Mouse (Mus musculus): ENCODE results near the gene Cbx2. TPM values are rescaled to one million over a fixed set of nuclear protein-coding genes. Genes with fewer than 3 reads are reported as not detected.

The Cbx2 gene
- polyA plus RNA-seq, 1 experiment: 10.2 TPM

GRCm38 (mm10) chr11:119041325-119041716, 18.6 kb downstream of the Cbx2 start:
- H3K27me3 ChIP-seq (ENCODE audit: control insufficient read depth, insufficient read depth, insufficient read length): peaks cover 14% of the 10 kb centered on the region
- TF ChIP-seq MYOD1 (IDR thresholded peaks at IDR 0.05; ENCODE audit: control insufficient read depth in 1 of 3, insufficient read length in 2 of 3, low read depth in 2 of 3) (peak in 2 of 3 experiments; percentile 7 to 72), E2F4 (IDR thresholded peaks at IDR 0.05; ENCODE audit: insufficient read depth) (no peak), CEBPB (IDR thresholded peaks at IDR 0.05; ENCODE audit: insufficient read depth, poor library complexity, severe bottlenecking) (no peak), MAX (IDR thresholded peaks at IDR 0.05; ENCODE audit: low read depth) (no peak), MYOG (IDR thresholded peaks at IDR 0.05; ENCODE audit: control insufficient read depth in 1 of 3, insufficient read depth in 1 of 3, insufficient read length in 2 of 3, low read depth in 2 of 3) (peak in 1 of 3 experiments; percentile 33)

DNA sequence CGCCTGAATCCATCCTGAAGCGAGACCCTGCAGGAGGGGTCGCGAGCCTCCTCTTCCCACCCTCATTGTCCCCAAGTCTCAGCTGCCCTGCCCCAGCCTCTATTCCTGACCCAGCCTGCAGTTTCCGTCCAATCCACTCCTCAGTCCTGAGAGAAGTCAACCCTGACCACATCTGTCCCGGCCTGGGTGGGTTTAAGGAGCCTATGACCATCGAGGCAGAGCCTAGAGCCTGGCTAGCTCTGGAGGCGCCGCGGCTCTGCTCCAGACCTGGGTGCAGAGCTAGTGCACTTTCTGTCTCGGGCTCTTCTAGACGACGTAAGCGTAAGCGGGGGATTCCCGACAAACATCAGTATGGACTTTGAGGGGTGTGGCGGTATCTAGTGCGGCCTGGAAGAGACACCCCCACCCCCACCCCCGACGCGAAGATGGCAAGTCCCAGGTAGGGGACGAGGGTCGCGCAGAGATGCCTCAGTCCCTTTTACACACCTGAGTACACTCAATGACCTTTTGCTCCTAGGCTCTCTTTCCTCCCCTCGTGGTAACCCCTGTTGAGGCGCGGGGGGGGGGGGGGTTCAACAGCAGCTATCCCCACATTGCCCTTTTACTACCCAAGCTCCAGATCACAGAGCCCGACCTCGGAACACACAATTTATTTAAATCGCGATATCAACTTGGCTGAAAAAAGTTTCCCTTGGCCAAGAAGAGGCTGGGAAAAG, 19.1 kb downstream of the Cbx2 start:
- Histone ChIP-seq H3K4me2 (ENCODE audit: low read depth) (peak overlapping the region; percentile 97), H3ac (ENCODE audit: control insufficient read depth, insufficient read length) (peak overlapping the region; percentile 53), H3K4me3 (peak overlapping the region; percentile 45), H3K79me2 (ENCODE audit: control insufficient read depth, insufficient read depth) (peaks cover 13% of the 10 kb centered on the region), H3K27me3 (ENCODE audit: control insufficient read depth, insufficient read depth, insufficient read length) (peaks cover 20% of the 10 kb centered on the region), H3K36me3 (ENCODE audit: control insufficient read depth, insufficient read depth) (no peaks in the 10 kb centered on the region)
- no peak for TF ChIP-seq USF1 (IDR thresholded peaks at IDR 0.05; ENCODE audit: low read depth)
- TF ChIP-seq CEBPB (IDR thresholded peaks at IDR 0.05; ENCODE audit: insufficient read depth, poor library complexity, severe bottlenecking): no peak
- no peak for TF ChIP-seq MYOD1 (IDR thresholded peaks at IDR 0.05; ENCODE audit: control insufficient read depth in 1 of 3, insufficient read length in 2 of 3, low read depth in 2 of 3)
- no peak for TF ChIP-seq MAX (IDR thresholded peaks at IDR 0.05; ENCODE audit: low read depth)
- TF ChIP-seq POLR2AphosphoS2 (IDR thresholded peaks at IDR 0.05; ENCODE audit: insufficient read length, low read depth): no peak
- no peak for TF ChIP-seq TCF3 (IDR thresholded peaks at IDR 0.05; ENCODE audit: insufficient read length, low read depth)
- TF ChIP-seq REST (IDR thresholded peaks at IDR 0.05; ENCODE audit: insufficient read depth, insufficient read length): no peak

More at GRCm38 (mm10) chr11:119041325-119041716, 18.6 kb downstream of the Cbx2 start:
- Histone ChIP-seq H3K4me3 (peak overlapping the region; percentile 45), H3K4me2 (ENCODE audit: low read depth) (peak overlapping the region; percentile 97), H3K36me3 (ENCODE audit: control insufficient read depth, insufficient read depth) (no peaks in the 10 kb centered on the region), H3K79me2 (ENCODE audit: control insufficient read depth, insufficient read depth) (peaks cover 13% of the 10 kb centered on the region), H3ac (ENCODE audit: control insufficient read depth, insufficient read length) (peak overlapping the region; percentile 53)

GRCm38 (mm10) chr11:119042466-119043272, 19.9 kb downstream of the Cbx2 start:
- TF ChIP-seq USF1 (IDR thresholded peaks at IDR 0.05; ENCODE audit: low read depth): no peak
- no peak for TF ChIP-seq SRF (IDR thresholded peaks at IDR 0.05; ENCODE audit: control insufficient read depth, insufficient read length, low read depth)
- TF ChIP-seq MYOG (IDR thresholded peaks at IDR 0.05; ENCODE audit: control insufficient read depth in 1 of 3, insufficient read depth in 1 of 3, insufficient read length in 2 of 3, low read depth in 2 of 3): no peak
- no peak for TF ChIP-seq MAX (IDR thresholded peaks at IDR 0.05; ENCODE audit: low read depth)
- TF ChIP-seq E2F4 (IDR thresholded peaks at IDR 0.05; ENCODE audit: insufficient read depth): no peak
- no peak for TF ChIP-seq POLR2A (IDR thresholded peaks at IDR 0.05; ENCODE audit: insufficient read length, low read depth)
- TF ChIP-seq REST (IDR thresholded peaks at IDR 0.05; ENCODE audit: insufficient read depth, insufficient read length): no peak
- Histone ChIP-seq H3K79me2 (ENCODE audit: control insufficient read depth, insufficient read depth) (peaks cover 13% of the 10 kb centered on the region), H3K4me3 (no peak overlapping the region), H3ac (ENCODE audit: control insufficient read depth, insufficient read length) (no peak overlapping the region), H3K27me3 (ENCODE audit: control insufficient read depth, insufficient read depth, insufficient read length) (peaks cover 26% of the 10 kb centered on the region), H3K36me3 (ENCODE audit: control insufficient read depth, insufficient read depth) (no peaks in the 10 kb centered on the region), H3K4me2 (ENCODE audit: low read depth) (no peak overlapping the region)

GRCm38 (mm10) chr11:119043273-119043540, 20.4 kb downstream of the Cbx2 start:
- H3K36me3 ChIP-seq (ENCODE audit: control insufficient read depth, insufficient read depth): no peaks in the 10 kb centered on the region
- peaks cover 31% of the 10 kb centered on the region for H3K27me3 ChIP-seq (ENCODE audit: control insufficient read depth, insufficient read depth, insufficient read length)
- no peak overlapping the region for H3K4me2 ChIP-seq (ENCODE audit: low read depth)
- TF ChIP-seq E2F4 (IDR thresholded peaks at IDR 0.05; ENCODE audit: insufficient read depth): no peak
- no peak for TF ChIP-seq POLR2A (IDR thresholded peaks at IDR 0.05; ENCODE audit: insufficient read length, low read depth)
- no peak for TF ChIP-seq USF1 (IDR thresholded peaks at IDR 0.05; ENCODE audit: low read depth)
- TF ChIP-seq POLR2AphosphoS2 (IDR thresholded peaks at IDR 0.05; ENCODE audit: insufficient read length, low read depth): no peak
- no peak for TF ChIP-seq MAX (IDR thresholded peaks at IDR 0.05; ENCODE audit: low read depth)
- TF ChIP-seq CEBPB (IDR thresholded peaks at IDR 0.05; ENCODE audit: insufficient read depth, poor library complexity, severe bottlenecking): no peak
- no peak for TF ChIP-seq SRF (IDR thresholded peaks at IDR 0.05; ENCODE audit: control insufficient read depth, insufficient read length, low read depth)
- no peak for TF ChIP-seq TCF12 (IDR thresholded peaks at IDR 0.05; ENCODE audit: insufficient read depth, poor library complexity, severe bottlenecking)
- no peak for TF ChIP-seq MYOG (IDR thresholded peaks at IDR 0.05; ENCODE audit: control insufficient read depth in 1 of 3, insufficient read depth in 1 of 3, insufficient read length in 2 of 3, low read depth in 2 of 3)
- TF ChIP-seq MYOD1 (IDR thresholded peaks at IDR 0.05; ENCODE audit: control insufficient read depth in 1 of 3, insufficient read length in 2 of 3, low read depth in 2 of 3): no peak
- no peak for TF ChIP-seq TCF3 (IDR thresholded peaks at IDR 0.05; ENCODE audit: insufficient read length, low read depth)
- TF ChIP-seq REST (IDR thresholded peaks at IDR 0.05; ENCODE audit: insufficient read depth, insufficient read length): no peak
- H3K4me3 ChIP-seq: no peak overlapping the region
- peaks cover 13% of the 10 kb centered on the region for H3K79me2 ChIP-seq (ENCODE audit: control insufficient read depth, insufficient read depth)
- H3ac ChIP-seq (ENCODE audit: control insufficient read depth, insufficient read length): no peak overlapping the region
